Mouse (Mus musculus) embryonic facial prominence, embryonic 13.5 days (tissue): Measurements from ENCODE around the gene Cntn5. TPM values are rescaled to one million over a fixed set of nuclear protein-coding genes. Genes with fewer than 3 reads are reported as not detected.

Experiments used
- ATAC-seq: fragments of 200-750 bp; cut with Nextera tagmentation; 2 replicates; pipeline ENCODE4 v1.8.0; 2017; ENCODE audit warnings: low read depth; ENCODE audit not compliant: insufficient number of reproducible peaks, insufficient read depth, low FRiP score, low TSS enrichment
- H3K27ac ChIP-seq: fragments of 300-500 bp; sonication (generic); 2 replicates; pipeline ENCODE4 v1.5.1; 2015; ENCODE audit warnings: moderate library complexity, mild to moderate bottlenecking, inconsistent platforms
- H3K27me3 ChIP-seq: fragments of 300-500 bp; sonication (generic); 2 replicates; pipeline ENCODE4 v1.6.1; 2015; ENCODE audit warnings: mild to moderate bottlenecking, inconsistent platforms
- H3K36me3 ChIP-seq: fragments of 300-500 bp; sonication (generic); 2 replicates; pipeline ENCODE4 v1.6.1; 2015; ENCODE audit warnings: mild to moderate bottlenecking, inconsistent platforms
- H3K4me1 ChIP-seq: fragments of 300-500 bp; sonication (generic); 2 replicates; pipeline ENCODE4 v1.6.1; 2015; ENCODE audit warnings: inconsistent platforms
- H3K4me2 ChIP-seq: fragments of 300-500 bp; sonication (generic); 2 replicates; pipeline ENCODE4 v1.6.1; 2015; ENCODE audit warnings: moderate library complexity, mild to moderate bottlenecking, inconsistent platforms
- H3K4me3 ChIP-seq: fragments of 300-500 bp; sonication (generic); 2 replicates; pipeline ENCODE4 v1.5.1; 2015; ENCODE audit warnings: mild to moderate bottlenecking, inconsistent platforms
- H3K9ac ChIP-seq: fragments of 300-500 bp; sonication (generic); 2 replicates; pipeline ENCODE4 v1.6.1; 2015; ENCODE audit warnings: mild to moderate bottlenecking, inconsistent platforms
- H3K9me3 ChIP-seq: fragments of 300-500 bp; sonication (generic); 2 replicates; pipeline ENCODE4 v1.6.1; 2016; ENCODE audit warnings: inconsistent platforms
- WGBS: fragments of 180-500 bp; shearing (Covaris S2); methylation state at CpG from one replicate; pipeline ENCODE4 v1.1.7; 2015; ENCODE audit warnings: mixed read lengths; 5-methylcytosine and 5-hydroxymethylcytosine counted together
- polyA plus RNA-seq: library from polyadenylated mRNA; unstranded; fragments of >200 nt; fragmentation: Nextera tagmentation; extraction: Ambion mirVana; gene quantifications from 2 replicates; pipeline ENCODE4 v1.2.1, GENCODE M21; 2015

Gene Cntn5
- polyA plus RNA-seq = 3.4 and 6.1 TPM in 2 replicates

GRCm38 (mm10) chr9:10904616-10905363 lies at the start of gene Cntn5:
Cntn5 (minus strand) TSS chr9:10904775.
- ATAC-seq = peak; percentile 72
- 3% methylated on average over 28 of the region's 28 CpGs for WGBS

GRCm38 (mm10) chr9:10950470-10950869 lies 45.9 kb upstream of the Cntn5 start:
- no peaks in the 10 kb centered on the region for H3K27me3 ChIP-seq
- H3K36me3 ChIP-seq = no peaks in the 10 kb centered on the region
- no peak for ATAC-seq
- no peaks in the 10 kb centered on the region for H3K4me1 ChIP-seq
- no peak overlapping the region for H3K4me3 ChIP-seq
- H3K4me2 ChIP-seq = no peak overlapping the region
- no peak overlapping the region for H3K9ac ChIP-seq
- no peaks in the 10 kb centered on the region for H3K9me3 ChIP-seq
- no peak overlapping the region for H3K27ac ChIP-seq

More at GRCm38 (mm10) chr9:10904616-10905363, at the start of gene Cntn5:
- H3K9me3 ChIP-seq = no peaks in the 10 kb centered on the region
- H3K36me3 ChIP-seq = no peaks in the 10 kb centered on the region
- H3K4me3 ChIP-seq = peak within 1 kb of the TSS; percentile 41
- peak within 1 kb of the TSS; percentile 52 for H3K9ac ChIP-seq
- peaks cover 13% of the 10 kb centered on the region for H3K4me1 ChIP-seq
- peak within 1 kb of the TSS; percentile 81 for H3K4me2 ChIP-seq
- no peak within 1 kb of the TSS for H3K27ac ChIP-seq
- H3K27me3 ChIP-seq = peaks cover 10% of the 10 kb centered on the region

- Histone ChIP-seq H3K9me3 (no peaks in the 10 kb centered on the region), H3K27me3 (peaks cover 6% of the 10 kb centered on the region), H3K27ac (no peak overlapping the region), H3K4me1 (peaks cover 9% of the 10 kb centered on the region), H3K4me3 (no peak overlapping the region), H3K9ac (no peak overlapping the region), H3K4me2 (0 out of 2 replicates have a peak overlapping the region, but pooled peaks have one; percentile 22), H3K36me3 (no peaks in the 10 kb centered on the region)
- ATAC-seq = no peak
- WGBS = 17% methylated on average over 5 of the region's 5 CpGs
These were observed 5.0 kb upstream of the Cntn5 start for GRCm38 (mm10) chr9:10909573-10909972.

- no peaks in the 10 kb centered on the region for H3K36me3 ChIP-seq
- 66% methylated on average over 9 of the region's 9 CpGs for WGBS
- H3K4me1 ChIP-seq = peaks cover 13% of the 10 kb centered on the region
- no peak overlapping the region for H3K4me2 ChIP-seq
- no peak overlapping the region for H3K4me3 ChIP-seq
- no peaks in the 10 kb centered on the region for H3K9me3 ChIP-seq
- ATAC-seq = no peak
- H3K9ac ChIP-seq = no peak overlapping the region
- peaks cover 10% of the 10 kb centered on the region for H3K27me3 ChIP-seq
- H3K27ac ChIP-seq = no peak overlapping the region
These were observed 1.1 kb upstream of the Cntn5 start for GRCm38 (mm10) chr9:10905696-10906095.

GRCm38 (mm10) chr9:10879758-10880157 lies 24.8 kb downstream of the Cntn5 start:
- no peak overlapping the region for H3K27ac ChIP-seq
- no peaks in the 10 kb centered on the region for H3K4me1 ChIP-seq
- no peak for ATAC-seq
- no peak overlapping the region for H3K9ac ChIP-seq
- H3K4me3 ChIP-seq = no peak overlapping the region
- H3K36me3 ChIP-seq = no peaks in the 10 kb centered on the region
- WGBS = 29% methylated on average over 1 of the region's 1 CpGs
- no peaks in the 10 kb centered on the region for H3K27me3 ChIP-seq
- H3K4me2 ChIP-seq = no peak overlapping the region
- no peaks in the 10 kb centered on the region for H3K9me3 ChIP-seq

GRCm38 (mm10) chr9:10873881-10874280 lies 30.7 kb downstream of the Cntn5 start:
- no peak overlapping the region for H3K9ac ChIP-seq
- H3K9me3 ChIP-seq = no peaks in the 10 kb centered on the region
- H3K27ac ChIP-seq = no peak overlapping the region
- WGBS = 77% methylated on average over 3 of the region's 3 CpGs
- H3K4me1 ChIP-seq = no peaks in the 10 kb centered on the region
- ATAC-seq = no peak
- H3K36me3 ChIP-seq = no peaks in the 10 kb centered on the region
- H3K27me3 ChIP-seq = no peaks in the 10 kb centered on the region
- H3K4me2 ChIP-seq = no peak overlapping the region
- H3K4me3 ChIP-seq = no peak overlapping the region

GRCm38 (mm10) chr9:10856204-10856892 lies 48.2 kb downstream of the Cntn5 start:
- 81% methylated on average over 3 of the region's 3 CpGs for WGBS
- Histone ChIP-seq H3K4me3 (no peak overlapping the region), H3K27me3 (no peaks in the 10 kb centered on the region), H3K4me1 (no peaks in the 10 kb centered on the region), H3K9me3 (no peaks in the 10 kb centered on the region), H3K27ac (no peak overlapping the region), H3K9ac (no peak overlapping the region), H3K4me2 (no peak overlapping the region), H3K36me3 (no peaks in the 10 kb centered on the region)
- no peak for ATAC-seq

GRCm38 (mm10) chr9:10816711-10817110 lies 87.9 kb downstream of the Cntn5 start:
- H3K4me1 ChIP-seq = no peaks in the 10 kb centered on the region
- WGBS = 66% methylated on average over 1 of the region's 1 CpGs
- H3K9me3 ChIP-seq = no peaks in the 10 kb centered on the region
- no peaks in the 10 kb centered on the region for H3K27me3 ChIP-seq
- no peak overlapping the region for H3K9ac ChIP-seq
- no peak overlapping the region for H3K4me3 ChIP-seq
- H3K4me2 ChIP-seq = no peak overlapping the region
- H3K27ac ChIP-seq = no peak overlapping the region
- ATAC-seq = no peak
- H3K36me3 ChIP-seq = no peaks in the 10 kb centered on the region

GRCm38 (mm10) chr9:10797158-10797557 lies 107.4 kb downstream of the Cntn5 start:
- Histone ChIP-seq H3K27ac (no peak overlapping the region), H3K36me3 (no peaks in the 10 kb centered on the region), H3K9ac (no peak overlapping the region), H3K27me3 (no peaks in the 10 kb centered on the region), H3K4me2 (no peak overlapping the region), H3K4me1 (no peaks in the 10 kb centered on the region), H3K4me3 (no peak overlapping the region), H3K9me3 (no peaks in the 10 kb centered on the region)
- ATAC-seq = no peak
- WGBS = 83% methylated on average over 1 of the region's 1 CpGs

- Histone ChIP-seq H3K4me1 (no peaks in the 10 kb centered on the region), H3K4me3 (no peak overlapping the region), H3K27ac (no peak overlapping the region), H3K9ac (no peak overlapping the region), H3K36me3 (no peaks in the 10 kb centered on the region), H3K9me3 (no peaks in the 10 kb centered on the region), H3K27me3 (no peaks in the 10 kb centered on the region), H3K4me2 (no peak overlapping the region)
- ATAC-seq = no peak
- 60% methylated on average over 2 of the region's 2 CpGs for WGBS
These were observed 109.5 kb downstream of the Cntn5 start for GRCm38 (mm10) chr9:10795102-10795501.

GRCm38 (mm10) chr9:10731878-10732277 lies 172.7 kb downstream of the Cntn5 start:
- Histone ChIP-seq H3K36me3 (no peaks in the 10 kb centered on the region), H3K9me3 (no peaks in the 10 kb centered on the region), H3K27ac (no peak overlapping the region), H3K4me1 (no peaks in the 10 kb centered on the region), H3K9ac (no peak overlapping the region), H3K4me3 (no peak overlapping the region), H3K27me3 (no peaks in the 10 kb centered on the region), H3K4me2 (no peak overlapping the region)
- ATAC-seq = no peak
- 85% methylated on average over 2 of the region's 2 CpGs for WGBS

GRCm38 (mm10) chr9:10724191-10724590 lies 180.4 kb downstream of the Cntn5 start:
- H3K9me3 ChIP-seq = no peaks in the 10 kb centered on the region
- no peaks in the 10 kb centered on the region for H3K36me3 ChIP-seq
- no peaks in the 10 kb centered on the region for H3K4me1 ChIP-seq
- H3K4me2 ChIP-seq = no peak overlapping the region
- WGBS = 75% methylated on average over 2 of the region's 2 CpGs
- no peak overlapping the region for H3K9ac ChIP-seq
- no peak for ATAC-seq
- no peaks in the 10 kb centered on the region for H3K27me3 ChIP-seq
- H3K27ac ChIP-seq = no peak overlapping the region
- no peak overlapping the region for H3K4me3 ChIP-seq
